Mouse (Mus musculus) thymus, adult 2 months (tissue): Measurements from ENCODE around the gene Lgi4.

Source experiments
- CTCF ChIP-seq: fragments of 200-500 bp; IDR thresholded peaks from 2 replicates; pipeline ENCODE4 v1.5.1; 2012; ENCODE audit warnings: mild to moderate bottlenecking, control low read depth, low read length, moderate library complexity, borderline replicate concordance; ENCODE audit not compliant: control insufficient read depth, poor library complexity, insufficient read depth; ENCODE audit errors: extremely low read depth
- POLR2A ChIP-seq: fragments of 200-500 bp; IDR thresholded peaks from 2 replicates; pipeline ENCODE4 v1.6.1; 2012; ENCODE audit warnings: mild to moderate bottlenecking, low read length, control low read depth, moderate library complexity; ENCODE audit not compliant: control insufficient read depth, poor library complexity, insufficient read depth; ENCODE audit errors: extremely low read depth

DNA sequence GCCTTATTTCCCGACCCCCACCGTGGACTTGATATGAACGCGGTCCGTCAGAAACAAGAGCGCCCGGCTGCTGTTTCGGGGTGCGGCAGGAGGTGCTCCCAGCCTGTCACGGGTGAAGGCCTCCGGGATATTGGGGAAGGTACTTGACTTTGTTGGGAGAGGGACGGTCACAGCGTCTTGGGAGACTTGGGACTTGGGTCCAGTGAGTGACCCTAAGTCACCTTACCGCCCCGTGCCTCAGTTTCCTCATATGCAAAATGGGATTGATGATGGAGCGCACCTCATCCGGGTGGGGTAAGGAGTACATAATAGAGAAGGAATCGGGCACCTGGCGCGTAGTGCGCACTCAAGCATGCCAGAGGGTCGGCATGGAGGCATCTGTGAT, 6.9 kb upstream of the Lgi4 start:
- TF ChIP-seq POLR2A (no peak), CTCF (no peak)
